Mouse (Mus musculus): ENCODE measurements at regions not wholly inside any gene's neighbourhood (a gene's known extent, or its start where the extent isn't known, plus 50 kb on each side); places are given as distances from the start of the nearest gene placed in this dataset.

GRCm38 (mm10) chr5:4311169-4311568 is 119.0 kb downstream of the Mterf1b start:
- no peak for TF ChIP-seq CHD2 (IDR thresholded peaks at IDR 0.05; ENCODE audit: low read depth, low read length)
- TF ChIP-seq HCFC1 (IDR thresholded peaks at IDR 0.05; ENCODE audit: borderline replicate concordance, insufficient read depth, low read length), result no peak
- no peak for TF ChIP-seq MAFK (IDR thresholded peaks at IDR 0.05; ENCODE audit: insufficient read depth, low read depth, low read length)
- no peak for TF ChIP-seq ZNF384 (IDR thresholded peaks at IDR 0.05; ENCODE audit: low read depth, low read length)
- TF ChIP-seq ZC3H11A (IDR thresholded peaks at IDR 0.05; ENCODE audit: borderline replicate concordance, low read depth, low read length), result no peak
